Mouse (Mus musculus) MEL (cell line): Measurements from ENCODE around the gene Bglap2. TPM values are rescaled to one million over a fixed set of nuclear protein-coding genes. Genes with fewer than 3 reads are reported as not detected.

Experiments used
- DNase-seq: peaks from one replicate; pipeline ENCODE4 v3.0.0; 2011; ENCODE audit warnings: low read depth, low spot score
- H3K27ac ChIP-seq: 2 replicates; pipeline ENCODE4 v1.5.1; 2012; ENCODE audit warnings: low read depth, mild to moderate bottlenecking, control low read depth, low read length, moderate library complexity; ENCODE audit not compliant: control insufficient read depth
- H3K27me3 ChIP-seq, 2 experiments: fragments of 150-350 bp in 1 of 2; sonication (generic) in 1 of 2; 2 replicates each; pipeline ENCODE4 v1.6.1; 2012; ENCODE audit warnings: low read length in 2 of 2, mild to moderate bottlenecking in 2 of 2, improper control_type of control experiment in 1 of 2, moderate library complexity in 1 of 2; ENCODE audit not compliant: insufficient read depth in 2 of 2, control insufficient read depth in 1 of 2
- H3K36me3 ChIP-seq, 2 experiments: 2 replicates each; pipeline ENCODE4 v1.6.1; 2012 to 2014; ENCODE audit warnings: low read length in 2 of 2, improper control_type of control experiment in 1 of 2, inconsistent platforms in 1 of 2, mild to moderate bottlenecking in 1 of 2; ENCODE audit not compliant: insufficient read depth in 2 of 2, control insufficient read depth in 1 of 2
- H3K4me1 ChIP-seq, 2 experiments: fragments of 150-350 bp in 1 of 2; sonication (generic) in 1 of 2; 2 replicates each; pipeline ENCODE4 v1.6.1; 2012; ENCODE audit warnings: low read length in 2 of 2, improper control_type of control experiment in 1 of 2, mild to moderate bottlenecking in 1 of 2; ENCODE audit not compliant: insufficient read depth in 2 of 2, control insufficient read depth in 1 of 2
- H3K4me3 ChIP-seq, 2 experiments: fragments of 150-350 bp in 1 of 2; sonication (generic) in 1 of 2; 2 replicates each; pipeline ENCODE4 v1.5.1; 2012; ENCODE audit warnings: low read depth in 2 of 2, low read length in 2 of 2, mild to moderate bottlenecking in 2 of 2, moderate library complexity in 2 of 2, control low read depth in 1 of 2, improper control_type of control experiment in 1 of 2; ENCODE audit not compliant: control insufficient read depth in 1 of 2, insufficient read depth in 1 of 2
- H3K79me2 ChIP-seq: 2 replicates; pipeline ENCODE4 v1.6.1; 2012; ENCODE audit warnings: mild to moderate bottlenecking, low read length, moderate library complexity; ENCODE audit not compliant: control insufficient read depth, poor library complexity, insufficient read depth
- H3K9ac ChIP-seq: 2 replicates; pipeline ENCODE4 v1.6.1; 2012; ENCODE audit warnings: low read depth, mild to moderate bottlenecking, control low read depth, low read length, moderate library complexity; ENCODE audit not compliant: control insufficient read depth, poor library complexity, severe bottlenecking
- H3K9me3 ChIP-seq: fragments of 150-350 bp; sonication (generic); replicated peaks from 2 replicates; pipeline ENCODE4 v1.6.1; 2012; ENCODE audit warnings: mild to moderate bottlenecking, low read length, improper control_type of control experiment, moderate library complexity; ENCODE audit not compliant: insufficient read depth
- CHD2 ChIP-seq: IDR thresholded peaks from 2 replicates; pipeline ENCODE4 v1.6.1; 2011; ENCODE audit warnings: low read length, improper control_type of control experiment
- CTCF ChIP-seq, 3 experiments: IDR thresholded peaks in 2 of 3; conservative IDR thresholded peaks in 1 of 3; 2 replicates each; pipeline ENCODE4 v1.5.1; 2011 to 2012; ENCODE audit warnings: low read length in 3 of 3, low read depth in 2 of 3, mild to moderate bottlenecking in 2 of 3, improper control_type of control experiment in 1 of 3, inconsistent platforms in 1 of 3, mixed read lengths in 1 of 3, moderate library complexity in 1 of 3; ENCODE audit not compliant: control insufficient read depth in 1 of 3, insufficient read depth in 1 of 3, poor library complexity in 1 of 3, severe bottlenecking in 1 of 3
- ELF1 ChIP-seq: IDR thresholded peaks from 2 replicates; pipeline ENCODE4 v1.6.1; 2014; ENCODE audit warnings: low read depth, mild to moderate bottlenecking, inconsistent platforms, low read length, improper control_type of control experiment, moderate library complexity
- GABPA ChIP-seq: IDR thresholded peaks from 2 replicates; pipeline ENCODE4 v1.6.1; 2012; ENCODE audit warnings: low read depth, mild to moderate bottlenecking, inconsistent platforms, low read length, improper control_type of control experiment, moderate library complexity
- GATA1 ChIP-seq: IDR thresholded peaks from 2 replicates; pipeline ENCODE4 v1.6.1; 2011; ENCODE audit warnings: low read depth, low read length, improper control_type of control experiment
- KAT2A ChIP-seq: conservative IDR thresholded peaks from 2 replicates; pipeline ENCODE4 v1.6.1; 2012; ENCODE audit warnings: low read depth, low read length, improper control_type of control experiment, inconsistent platforms
- MAFK ChIP-seq: IDR thresholded peaks from 2 replicates; pipeline ENCODE4 v1.6.1; 2011; ENCODE audit warnings: low read depth, mild to moderate bottlenecking, low read length, improper control_type of control experiment, borderline replicate concordance
- MAX ChIP-seq: IDR thresholded peaks from 2 replicates; pipeline ENCODE4 v1.6.1; 2011; ENCODE audit warnings: low read length, improper control_type of control experiment
- MAZ ChIP-seq: IDR thresholded peaks from 2 replicates; pipeline ENCODE4 v1.6.1; 2012; ENCODE audit warnings: low read depth, mild to moderate bottlenecking, inconsistent platforms, low read length, improper control_type of control experiment
- MXI1 ChIP-seq: IDR thresholded peaks from 2 replicates; pipeline ENCODE4 v1.6.1; 2011; ENCODE audit warnings: mild to moderate bottlenecking, low read depth, low read length, improper control_type of control experiment
- MYB ChIP-seq: IDR thresholded peaks from 2 replicates; pipeline ENCODE4 v1.6.1; 2011; ENCODE audit warnings: mild to moderate bottlenecking, low read depth, low read length, improper control_type of control experiment
- NRF1 ChIP-seq: IDR thresholded peaks from 2 replicates; pipeline ENCODE4 v1.6.1; 2014; ENCODE audit warnings: low read depth, mild to moderate bottlenecking, inconsistent platforms, low read length, improper control_type of control experiment, moderate library complexity; ENCODE audit not compliant: poor library complexity, insufficient read depth, severe bottlenecking
- POLR2AphosphoS2 ChIP-seq: IDR thresholded peaks from 2 replicates; pipeline ENCODE4 v1.6.1; 2011; ENCODE audit warnings: low read length, improper control_type of control experiment
- RAD21 ChIP-seq: IDR thresholded peaks from 2 replicates; pipeline ENCODE4 v1.6.1; 2011; ENCODE audit warnings: mild to moderate bottlenecking, low read depth, low read length, improper control_type of control experiment
- RCOR1 ChIP-seq: IDR thresholded peaks from 2 replicates; pipeline ENCODE4 v1.6.1; 2012; ENCODE audit warnings: low read depth, mild to moderate bottlenecking, inconsistent platforms, low read length, improper control_type of control experiment
- SMC3 ChIP-seq: IDR thresholded peaks from 2 replicates; pipeline ENCODE4 v1.6.1; 2011; ENCODE audit warnings: low read depth, low read length, improper control_type of control experiment
- TAL1 ChIP-seq: IDR thresholded peaks from 2 replicates; pipeline ENCODE4 v1.6.1; 2012; ENCODE audit warnings: mild to moderate bottlenecking, inconsistent platforms, low read length, moderate library complexity, mixed read lengths
- TBP ChIP-seq: IDR thresholded peaks from 2 replicates; pipeline ENCODE4 v1.8.0; 2011; ENCODE audit warnings: low read depth, low read length, improper control_type of control experiment
- TCF12 ChIP-seq: IDR thresholded peaks from 2 replicates; pipeline ENCODE4 v1.6.1; 2014; ENCODE audit warnings: low read depth, mild to moderate bottlenecking, inconsistent platforms, low read length, improper control_type of control experiment, moderate library complexity
- UBTF ChIP-seq: IDR thresholded peaks from 2 replicates; pipeline ENCODE4 v1.6.1; 2012; ENCODE audit warnings: low read depth, mild to moderate bottlenecking, inconsistent platforms, low read length, improper control_type of control experiment, moderate library complexity, borderline replicate concordance; ENCODE audit not compliant: insufficient read depth
- USF2 ChIP-seq, 2 experiments: IDR thresholded peaks; 2 replicates each; pipeline ENCODE4 v1.6.1; 2011 to 2012; ENCODE audit warnings: improper control_type of control experiment in 2 of 2, low read length in 2 of 2, borderline replicate concordance in 1 of 2, inconsistent platforms in 1 of 2, low read depth in 1 of 2, mild to moderate bottlenecking in 1 of 2; ENCODE audit not compliant: insufficient read depth in 1 of 2
- ZC3H11A ChIP-seq: IDR thresholded peaks from 2 replicates; pipeline ENCODE4 v1.6.1; 2012; ENCODE audit warnings: low read depth, mild to moderate bottlenecking, inconsistent platforms, low read length, improper control_type of control experiment
- ZNF384 ChIP-seq: IDR thresholded peaks from 2 replicates; pipeline ENCODE4 v1.6.1; 2012; ENCODE audit warnings: low read depth, mild to moderate bottlenecking, inconsistent platforms, low read length, improper control_type of control experiment
- polyA plus RNA-seq, 2 experiments: library from polyadenylated mRNA; stranded (reverse) in 1 of 2; unstranded in 1 of 2; fragments of >175 nt in 1 of 2; fragments of >200 nt in 1 of 2; gene quantifications; 2 replicates each; pipeline versions ENCODE4 v1.2.1 to v1.2.4; 2012; ENCODE audit warnings: low replicate concordance in 2 of 2, low read depth in 1 of 2; ENCODE audit not compliant: insufficient read length in 2 of 2, insufficient read depth in 1 of 2, missing spikeins in 1 of 2
- total RNA-seq: library from RNA; depleted of rRNA; stranded (reverse); fragments of 300-350 nt; gene quantifications from 2 replicates; pipeline ENCODE4 v1.2.3, GENCODE M21; 2012

The Bglap2 gene
- total and polyA plus RNA-seq, 3 experiments = not detected

DNA sequence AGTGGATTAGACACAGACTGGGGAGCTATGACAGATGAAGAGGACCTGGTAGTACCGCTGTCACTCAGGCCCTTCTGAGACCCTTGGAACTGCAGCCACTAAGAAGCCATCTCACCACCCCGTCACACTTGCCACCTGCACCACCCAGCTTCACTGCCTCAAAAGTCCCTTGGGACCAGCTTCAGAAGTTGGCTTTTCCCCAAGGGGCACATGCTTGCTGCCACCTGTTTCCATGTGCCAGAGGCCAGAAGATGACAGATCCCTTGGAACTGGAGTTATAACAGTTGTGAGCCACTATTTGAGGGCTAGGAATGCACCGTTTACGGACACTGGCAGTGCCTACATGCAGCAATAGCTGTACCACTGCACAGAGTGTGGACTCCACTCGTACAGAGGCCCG is 16.8 kb upstream of the Bglap2 start:
- DNase-seq = no peak
- H3K27me3 ChIP-seq = no peaks in the 10 kb centered on the region
- no peaks in the 10 kb centered on the region for H3K79me2 ChIP-seq
- peaks cover 0 to 5% of the 10 kb centered on the region in 2 experiments; a peak in 2 of 4 replicates for H3K36me3 ChIP-seq
- H3K27ac ChIP-seq = no peak overlapping the region
- H3K9ac ChIP-seq = no peak overlapping the region
- TF ChIP-seq ELF1 = no peak
- no peak for TF ChIP-seq RCOR1
- TF ChIP-seq KAT2A = no peak
- no peak for TF ChIP-seq ZNF384
- TF ChIP-seq SMC3 = no peak
- TF ChIP-seq MAFK = no peak
- TF ChIP-seq MAX = no peak
- no peak for TF ChIP-seq GABPA
- TF ChIP-seq MXI1 = no peak
- no peak for TF ChIP-seq USF2 (IDR thresholded peaks at IDR 0.05; ENCODE audit: borderline replicate concordance in 1 of 2, insufficient read depth in 1 of 2, low read depth in 1 of 2, low read length in 2 of 2)
- TF ChIP-seq GATA1 = no peak
- no peak for TF ChIP-seq MAZ
- TF ChIP-seq POLR2AphosphoS2 = no peak
- no peak for TF ChIP-seq MYB
- no peak for TF ChIP-seq NRF1
- no peak for TF ChIP-seq UBTF
- no peak for TF ChIP-seq CTCF (IDR thresholded peaks at IDR 0.05 in 2 of 3, conservative IDR thresholded peaks at IDR 0.05 in 1 of 3; ENCODE audit: control insufficient read depth in 1 of 3, insufficient read depth in 1 of 3, low read depth in 2 of 3, low read length in 3 of 3, poor library complexity in 1 of 3, severe bottlenecking in 1 of 3)
- TF ChIP-seq TBP = no peak
- no peak for TF ChIP-seq ZC3H11A
- no peaks in the 10 kb centered on the region for H3K4me1 ChIP-seq
- H3K9me3 ChIP-seq = no peaks in the 10 kb centered on the region
- no peak overlapping the region for H3K4me3 ChIP-seq

DNA sequence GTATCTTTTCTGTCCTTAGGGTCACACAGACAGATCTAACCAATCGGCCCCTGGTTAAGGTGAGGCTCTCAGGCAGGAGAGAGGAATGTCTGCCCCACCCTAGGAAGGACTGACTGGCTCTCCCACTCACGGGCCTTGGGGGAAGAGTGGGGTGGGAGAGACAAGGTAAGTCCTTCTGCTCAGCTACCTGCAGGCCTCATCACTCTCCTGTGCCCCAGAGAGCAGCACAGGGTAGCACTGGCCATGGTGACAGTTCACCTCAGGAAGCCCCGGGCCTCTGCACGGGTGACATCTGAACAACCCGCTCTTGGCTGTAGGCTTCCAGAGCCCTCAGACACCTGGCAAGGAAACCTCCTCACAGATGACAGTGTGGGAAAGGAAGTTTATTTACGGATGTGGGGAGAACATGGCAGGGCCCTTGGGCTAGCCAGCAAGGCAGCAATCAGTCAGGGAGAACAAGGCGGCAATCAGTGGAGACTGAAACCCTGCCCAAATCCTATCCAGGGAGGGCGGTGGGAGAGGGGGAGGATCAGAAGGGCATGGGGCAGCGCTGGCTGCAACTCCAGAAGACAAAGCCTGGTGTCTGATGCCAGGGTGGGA is 15.4 kb upstream of the Bglap2 start:
- H3K36me3 ChIP-seq = peaks cover 0 to 3% of the 10 kb centered on the region in 2 experiments; a peak in 1 of 4 replicates
- H3K4me3 ChIP-seq = no peak overlapping the region
- H3K27ac ChIP-seq = no peak overlapping the region
- H3K4me1 ChIP-seq = no peaks in the 10 kb centered on the region
- no peaks in the 10 kb centered on the region for H3K27me3 ChIP-seq
- no peak for TF ChIP-seq CHD2
- TF ChIP-seq MXI1 = no peak
- TF ChIP-seq TCF12 = no peak
- TF ChIP-seq GATA1 = no peak
- TF ChIP-seq TAL1 = no peak
- TF ChIP-seq NRF1 = no peak
- no peak for TF ChIP-seq ELF1
- no peak for TF ChIP-seq TBP
- no peak for TF ChIP-seq RAD21
- H3K79me2 ChIP-seq = no peaks in the 10 kb centered on the region
- no peak for DNase-seq
- no peak overlapping the region for H3K9ac ChIP-seq
- no peaks in the 10 kb centered on the region for H3K9me3 ChIP-seq
